Mouse (Mus musculus) MEL (cell line): ENCODE measurements at regions not wholly inside any gene's neighbourhood (a gene's known extent, or its start where the extent isn't known, plus 50 kb on each side); places are given as distances from the start of the nearest gene placed in this dataset.

Experiments used
- DNase-seq: peaks from one replicate; pipeline ENCODE4 v3.0.0; 2011; ENCODE audit warnings: low read depth, low spot score
- H3K27ac ChIP-seq: 2 replicates; pipeline ENCODE4 v1.5.1; 2012; ENCODE audit warnings: low read depth, mild to moderate bottlenecking, control low read depth, low read length, moderate library complexity; ENCODE audit not compliant: control insufficient read depth
- H3K27me3 ChIP-seq, 2 experiments: fragments of 150-350 bp in 1 of 2; sonication (generic) in 1 of 2; 2 replicates each; pipeline ENCODE4 v1.6.1; 2012; ENCODE audit warnings: low read length in 2 of 2, mild to moderate bottlenecking in 2 of 2, improper control_type of control experiment in 1 of 2, moderate library complexity in 1 of 2; ENCODE audit not compliant: insufficient read depth in 2 of 2, control insufficient read depth in 1 of 2
- H3K36me3 ChIP-seq, 2 experiments: 2 replicates each; pipeline ENCODE4 v1.6.1; 2012 to 2014; ENCODE audit warnings: low read length in 2 of 2, improper control_type of control experiment in 1 of 2, inconsistent platforms in 1 of 2, mild to moderate bottlenecking in 1 of 2; ENCODE audit not compliant: insufficient read depth in 2 of 2, control insufficient read depth in 1 of 2
- H3K4me1 ChIP-seq, 2 experiments: fragments of 150-350 bp in 1 of 2; sonication (generic) in 1 of 2; 2 replicates each; pipeline ENCODE4 v1.6.1; 2012; ENCODE audit warnings: low read length in 2 of 2, improper control_type of control experiment in 1 of 2, mild to moderate bottlenecking in 1 of 2; ENCODE audit not compliant: insufficient read depth in 2 of 2, control insufficient read depth in 1 of 2
- H3K4me3 ChIP-seq, 2 experiments: fragments of 150-350 bp in 1 of 2; sonication (generic) in 1 of 2; 2 replicates each; pipeline ENCODE4 v1.5.1; 2012; ENCODE audit warnings: low read depth in 2 of 2, low read length in 2 of 2, mild to moderate bottlenecking in 2 of 2, moderate library complexity in 2 of 2, control low read depth in 1 of 2, improper control_type of control experiment in 1 of 2; ENCODE audit not compliant: control insufficient read depth in 1 of 2, insufficient read depth in 1 of 2
- H3K79me2 ChIP-seq: 2 replicates; pipeline ENCODE4 v1.6.1; 2012; ENCODE audit warnings: mild to moderate bottlenecking, low read length, moderate library complexity; ENCODE audit not compliant: control insufficient read depth, poor library complexity, insufficient read depth
- H3K9ac ChIP-seq: 2 replicates; pipeline ENCODE4 v1.6.1; 2012; ENCODE audit warnings: low read depth, mild to moderate bottlenecking, control low read depth, low read length, moderate library complexity; ENCODE audit not compliant: control insufficient read depth, poor library complexity, severe bottlenecking
- H3K9me3 ChIP-seq: fragments of 150-350 bp; sonication (generic); replicated peaks from 2 replicates; pipeline ENCODE4 v1.6.1; 2012; ENCODE audit warnings: mild to moderate bottlenecking, low read length, improper control_type of control experiment, moderate library complexity; ENCODE audit not compliant: insufficient read depth
- BHLHE40 ChIP-seq: IDR thresholded peaks from 2 replicates; pipeline ENCODE4 v1.6.1; 2012; ENCODE audit warnings: low read depth, mild to moderate bottlenecking, inconsistent platforms, low read length, improper control_type of control experiment, borderline replicate concordance
- CHD2 ChIP-seq: IDR thresholded peaks from 2 replicates; pipeline ENCODE4 v1.6.1; 2011; ENCODE audit warnings: low read length, improper control_type of control experiment
- E2F4 ChIP-seq: IDR thresholded peaks from 2 replicates; pipeline ENCODE4 v1.6.1; 2011; ENCODE audit warnings: low read depth, low read length, improper control_type of control experiment, borderline replicate concordance
- EP300 ChIP-seq, 2 experiments: IDR thresholded peaks; 2 replicates each; pipeline ENCODE4 v1.6.1; 2011; ENCODE audit warnings: improper control_type of control experiment in 2 of 2, low read length in 2 of 2, low read depth in 1 of 2, mild to moderate bottlenecking in 1 of 2
- GABPA ChIP-seq: IDR thresholded peaks from 2 replicates; pipeline ENCODE4 v1.6.1; 2012; ENCODE audit warnings: low read depth, mild to moderate bottlenecking, inconsistent platforms, low read length, improper control_type of control experiment, moderate library complexity
- GATA1 ChIP-seq: IDR thresholded peaks from 2 replicates; pipeline ENCODE4 v1.6.1; 2011; ENCODE audit warnings: low read depth, low read length, improper control_type of control experiment
- JUND ChIP-seq: IDR thresholded peaks from 2 replicates; pipeline ENCODE4 v1.6.1; 2011; ENCODE audit warnings: low read depth, mild to moderate bottlenecking, improper control_type of control experiment, low read length
- KAT2A ChIP-seq: conservative IDR thresholded peaks from 2 replicates; pipeline ENCODE4 v1.6.1; 2012; ENCODE audit warnings: low read depth, low read length, improper control_type of control experiment, inconsistent platforms
- MAFK ChIP-seq: IDR thresholded peaks from 2 replicates; pipeline ENCODE4 v1.6.1; 2011; ENCODE audit warnings: low read depth, mild to moderate bottlenecking, low read length, improper control_type of control experiment, borderline replicate concordance
- MAX ChIP-seq: IDR thresholded peaks from 2 replicates; pipeline ENCODE4 v1.6.1; 2011; ENCODE audit warnings: low read length, improper control_type of control experiment
- MAZ ChIP-seq: IDR thresholded peaks from 2 replicates; pipeline ENCODE4 v1.6.1; 2012; ENCODE audit warnings: low read depth, mild to moderate bottlenecking, inconsistent platforms, low read length, improper control_type of control experiment
- MEF2A ChIP-seq: IDR thresholded peaks from 2 replicates; pipeline ENCODE4 v1.6.1; 2014; ENCODE audit warnings: low read depth, mild to moderate bottlenecking, inconsistent platforms, low read length, improper control_type of control experiment; ENCODE audit not compliant: poor library complexity, insufficient replicate concordance, severe bottlenecking; ENCODE audit errors: extremely low read depth
- MYB ChIP-seq: IDR thresholded peaks from 2 replicates; pipeline ENCODE4 v1.6.1; 2011; ENCODE audit warnings: mild to moderate bottlenecking, low read depth, low read length, improper control_type of control experiment
- NRF1 ChIP-seq: IDR thresholded peaks from 2 replicates; pipeline ENCODE4 v1.6.1; 2014; ENCODE audit warnings: low read depth, mild to moderate bottlenecking, inconsistent platforms, low read length, improper control_type of control experiment, moderate library complexity; ENCODE audit not compliant: poor library complexity, insufficient read depth, severe bottlenecking
- POLR2A ChIP-seq, 2 experiments: IDR thresholded peaks; 2 replicates each; pipeline ENCODE4 v1.6.1; 2011 to 2012; ENCODE audit warnings: low read length in 2 of 2, mild to moderate bottlenecking in 2 of 2, control low read depth in 1 of 2, improper control_type of control experiment in 1 of 2, low read depth in 1 of 2, moderate library complexity in 1 of 2; ENCODE audit not compliant: control insufficient read depth in 1 of 2, insufficient read depth in 1 of 2, poor library complexity in 1 of 2
- RAD21 ChIP-seq: IDR thresholded peaks from 2 replicates; pipeline ENCODE4 v1.6.1; 2011; ENCODE audit warnings: mild to moderate bottlenecking, low read depth, low read length, improper control_type of control experiment
- TAL1 ChIP-seq: IDR thresholded peaks from 2 replicates; pipeline ENCODE4 v1.6.1; 2012; ENCODE audit warnings: mild to moderate bottlenecking, inconsistent platforms, low read length, moderate library complexity, mixed read lengths
- TBP ChIP-seq: IDR thresholded peaks from 2 replicates; pipeline ENCODE4 v1.8.0; 2011; ENCODE audit warnings: low read depth, low read length, improper control_type of control experiment
- TCF12 ChIP-seq: IDR thresholded peaks from 2 replicates; pipeline ENCODE4 v1.6.1; 2014; ENCODE audit warnings: low read depth, mild to moderate bottlenecking, inconsistent platforms, low read length, improper control_type of control experiment, moderate library complexity
- UBTF ChIP-seq: IDR thresholded peaks from 2 replicates; pipeline ENCODE4 v1.6.1; 2012; ENCODE audit warnings: low read depth, mild to moderate bottlenecking, inconsistent platforms, low read length, improper control_type of control experiment, moderate library complexity, borderline replicate concordance; ENCODE audit not compliant: insufficient read depth
- USF1 ChIP-seq: IDR thresholded peaks from 2 replicates; pipeline ENCODE4 v1.6.1; 2014; ENCODE audit warnings: low read depth, mild to moderate bottlenecking, inconsistent platforms, low read length, improper control_type of control experiment, moderate library complexity
- USF2 ChIP-seq, 2 experiments: IDR thresholded peaks; 2 replicates each; pipeline ENCODE4 v1.6.1; 2011 to 2012; ENCODE audit warnings: improper control_type of control experiment in 2 of 2, low read length in 2 of 2, borderline replicate concordance in 1 of 2, inconsistent platforms in 1 of 2, low read depth in 1 of 2, mild to moderate bottlenecking in 1 of 2; ENCODE audit not compliant: insufficient read depth in 1 of 2
- ZMIZ1 ChIP-seq: IDR thresholded peaks from 2 replicates; pipeline ENCODE4 v1.6.1; 2012; ENCODE audit warnings: low read depth, mild to moderate bottlenecking, inconsistent platforms, low read length, improper control_type of control experiment, moderate library complexity
- ZNF384 ChIP-seq: IDR thresholded peaks from 2 replicates; pipeline ENCODE4 v1.6.1; 2012; ENCODE audit warnings: low read depth, mild to moderate bottlenecking, inconsistent platforms, low read length, improper control_type of control experiment

- no peak for DNase-seq
- Histone ChIP-seq H3K79me2 (no peaks in the 10 kb centered on the region), H3K9ac (no peak overlapping the region), H3K27ac (no peak overlapping the region), H3K9me3 (no peaks in the 10 kb centered on the region), H3K4me1 (no peaks in the 10 kb centered on the region), H3K36me3 (no peaks in the 10 kb centered on the region), H3K27me3 (no peaks in the 10 kb centered on the region), H3K4me3 (no peak overlapping the region)
- TF ChIP-seq MAZ (no peak), GABPA (no peak), ZMIZ1 (no peak), BHLHE40 (no peak), RAD21 (no peak), TBP (no peak), MAX (no peak), MAFK (no peak), ZNF384 (no peak), TCF12 (no peak), UBTF (no peak), E2F4 (no peak), MEF2A (no peak), KAT2A (no peak), EP300 (IDR thresholded peaks at IDR 0.05; ENCODE audit: low read depth in 1 of 2, low read length in 2 of 2) (no peak), JUND (no peak), NRF1 (no peak), MYB (no peak), USF1 (no peak)
These were observed 715.7 kb upstream of the Slc8a1 start for GRCm38 (mm10) chr17:82453847-82454246.

GRCm38 (mm10) chr17:82439105-82439504 is 700.9 kb upstream of the Slc8a1 start:
- TF ChIP-seq GATA1 (no peak), TCF12 (no peak), USF2 (IDR thresholded peaks at IDR 0.05; ENCODE audit: borderline replicate concordance in 1 of 2, insufficient read depth in 1 of 2, low read depth in 1 of 2, low read length in 2 of 2) (no peak), POLR2A (IDR thresholded peaks at IDR 0.05; ENCODE audit: control insufficient read depth in 1 of 2, insufficient read depth in 1 of 2, low read depth in 1 of 2, low read length in 2 of 2, poor library complexity in 1 of 2) (no peak), TAL1 (no peak), CHD2 (no peak), USF1 (no peak)

More at GRCm38 (mm10) chr17:82439105-82439504, 700.9 kb upstream of the Slc8a1 start:
- Histone ChIP-seq H3K27me3 (no peaks in the 10 kb centered on the region), H3K9me3 (no peaks in the 10 kb centered on the region), H3K4me1 (no peaks in the 10 kb centered on the region), H3K36me3 (no peaks in the 10 kb centered on the region; a peak in 1 of 4 replicates), H3K9ac (no peak overlapping the region), H3K4me3 (no peak overlapping the region), H3K27ac (no peak overlapping the region), H3K79me2 (no peaks in the 10 kb centered on the region)
- DNase-seq, result no peak
